8 mouse cellular contexts compared by ENCODE assay signal in genomic region chr2:152414591-152415165, GRCm38 (mm10). TPM values are rescaled to one million over a fixed set of nuclear protein-coding genes. Genes with fewer than 3 reads are reported as not detected.
A peak's percentile ranks its signal among the peaks of the same experiment; 100 is the strongest.
DNase-seq lines count a peak whose midpoint lies in the region; ATAC-seq and TF ChIP-seq lines count a peak whose summit lies in the region.

Gene Zcchc3 (minus strand): TSS chr2:152415027.

- peak within 1 kb of the TSS; percentile 65 for H3K4me3 ChIP-seq in ES-Bruce4 (ENCODE audit: low read depth, low read length)
- peak within 1 kb of the TSS; percentile 76 for H3K4me3 ChIP-seq in forebrain, embryonic 13.5 days
- peak within 1 kb of the TSS; percentile 72 for H3K4me3 ChIP-seq in heart, embryonic 16.5 days (ENCODE audit: low read length)
- peak within 1 kb of the TSS; percentile 86 for H3K4me3 ChIP-seq in liver, embryonic 11.5 days (ENCODE audit: low read depth, low read length)

- no peak for TF ChIP-seq CTCF in ES-Bruce4 (IDR thresholded peaks at IDR 0.05; ENCODE audit: low read depth, low read length)

- H3K4me1 ChIP-seq in ES-Bruce4 (ENCODE audit: control insufficient read depth, insufficient read depth, low read length) = peaks cover 2% of the 10 kb centered on the region
- H3K4me1 ChIP-seq in forebrain, embryonic 13.5 days = peaks cover 35% of the 10 kb centered on the region
- H3K4me1 ChIP-seq in heart, embryonic 16.5 days (ENCODE audit: control insufficient read depth, insufficient read depth, low read length) = peaks cover 27% of the 10 kb centered on the region
- H3K4me1 ChIP-seq in liver, embryonic 11.5 days (replicated peaks; ENCODE audit: control insufficient read depth, insufficient read depth, low read length) = peaks cover 27% of the 10 kb centered on the region

- WGBS in forebrain, embryonic 13.5 days = under 1% methylated on average over 46 of the region's 65 CpGs
- WGBS in heart, embryonic 16.5 days = 0% methylated on average over 65 of the region's 65 CpGs
- WGBS in liver, embryonic 11.5 days = under 1% methylated on average over 65 of the region's 65 CpGs

- peak; percentile 87 for DNase-seq in cerebellum, adult 11 months
- peak; percentile 93 for DNase-seq in kidney, postnatal 14 days
- peak; percentile 88 for DNase-seq in liver, embryonic 11.5 days (ENCODE audit: low spot score)
- peak; percentile 40 to 53 for DNase-seq in spleen, postnatal 36 days (ENCODE audit: low spot score in 2 of 2)

- ATAC-seq in forebrain, embryonic 13.5 days = peak; percentile 85
- peak; percentile 83 for ATAC-seq in heart, embryonic 16.5 days (replicated peaks; ENCODE audit: extremely low read depth, insufficient read depth, low FRiP score)
- ATAC-seq in liver, embryonic 11.5 days (replicated peaks; ENCODE audit: low FRiP score) = peak; percentile 79
- ATAC-seq in monocyte, adult 5-6 weeks (replicated peaks; ENCODE audit: insufficient number of reproducible peaks, low FRiP score, low TSS enrichment, poor library complexity, severe bottlenecking) = peak; percentile 34; the same call in 1 of the 2 replicates

- no peaks in the 10 kb centered on the region for H3K27me3 ChIP-seq in ES-Bruce4 (ENCODE audit: control insufficient read depth, insufficient read depth, low read length, poor library complexity, severe bottlenecking)
- no peaks in the 10 kb centered on the region for H3K27me3 ChIP-seq in forebrain, embryonic 13.5 days
- H3K27me3 ChIP-seq in heart, embryonic 16.5 days (ENCODE audit: control insufficient read depth, insufficient read depth, low read length) = no peaks in the 10 kb centered on the region
- H3K27me3 ChIP-seq in liver, embryonic 11.5 days (replicated peaks; ENCODE audit: control insufficient read depth, insufficient read depth, low read length) = no peaks in the 10 kb centered on the region

- H3K4me2 ChIP-seq in forebrain, embryonic 13.5 days = peak within 1 kb of the TSS; percentile 94
- H3K4me2 ChIP-seq in heart, embryonic 16.5 days (ENCODE audit: low read depth, low read length) = peak within 1 kb of the TSS; percentile 88
- peak within 1 kb of the TSS; percentile 92 for H3K4me2 ChIP-seq in liver, embryonic 11.5 days

- H3K36me3 ChIP-seq in ES-Bruce4 (ENCODE audit: control insufficient read depth, insufficient read depth, low read length, poor library complexity, severe bottlenecking) = no peaks in the 10 kb centered on the region
- no peaks in the 10 kb centered on the region for H3K36me3 ChIP-seq in forebrain, embryonic 13.5 days (ENCODE audit: poor library complexity, severe bottlenecking)
- 0 out of 2 replicates have a peak, but pooled peaks cover 2% of the 10 kb centered on the region for H3K36me3 ChIP-seq in heart, embryonic 16.5 days (ENCODE audit: control insufficient read depth, insufficient read depth)
- peaks cover 4% of the 10 kb centered on the region; the same call in 1 of the 2 replicates for H3K36me3 ChIP-seq in liver, embryonic 11.5 days (ENCODE audit: control insufficient read depth, insufficient read depth, low read length)

- H3K9me3 ChIP-seq in ES-Bruce4 (replicated peaks; ENCODE audit: control insufficient read depth, insufficient read depth, low read length, poor library complexity, severe bottlenecking) = peaks cover 6% of the 10 kb centered on the region; the same call in 1 of the 2 replicates
- peaks cover 7% of the 10 kb centered on the region for H3K9me3 ChIP-seq in forebrain, embryonic 13.5 days (replicated peaks)
- peaks cover 6% of the 10 kb centered on the region; the same call in 1 of the 2 replicates for H3K9me3 ChIP-seq in heart, embryonic 16.5 days (replicated peaks; ENCODE audit: control insufficient read depth, low read length)
- peaks cover 6% of the 10 kb centered on the region; the same call in 1 of the 2 replicates for H3K9me3 ChIP-seq in liver, embryonic 11.5 days (ENCODE audit: control insufficient read depth, low read length)

- H3K27ac ChIP-seq in ES-Bruce4 (ENCODE audit: insufficient read depth, low read length) = 0 out of 2 replicates have a peak within 1 kb of the TSS, but pooled peaks have one; percentile 42
- H3K27ac ChIP-seq in forebrain, embryonic 13.5 days = peak within 1 kb of the TSS; percentile 96
- peak within 1 kb of the TSS; percentile 99 for H3K27ac ChIP-seq in heart, embryonic 16.5 days (ENCODE audit: low read length)
- H3K27ac ChIP-seq in liver, embryonic 11.5 days (ENCODE audit: low read depth, low read length) = peak within 1 kb of the TSS; percentile 96

- peak within 1 kb of the TSS; percentile 93 for H3K9ac ChIP-seq in ES-Bruce4 (ENCODE audit: low read depth, poor library complexity, severe bottlenecking)
- peak within 1 kb of the TSS; percentile 99 for H3K9ac ChIP-seq in forebrain, embryonic 13.5 days
- peak within 1 kb of the TSS; percentile 99 for H3K9ac ChIP-seq in heart, embryonic 16.5 days (ENCODE audit: low read length)
- H3K9ac ChIP-seq in liver, embryonic 11.5 days (ENCODE audit: low read depth, low read length) = peak within 1 kb of the TSS; percentile 99

- no peak for TF ChIP-seq POLR2A in ES-Bruce4 (IDR thresholded peaks at IDR 0.05; ENCODE audit: insufficient read depth, low read length)

- 0 out of 2 replicates have a peak, but pooled peaks have one; percentile 39 for TF ChIP-seq EP300 in ES-Bruce4 (IDR thresholded peaks at IDR 0.05; ENCODE audit: insufficient read depth, low read depth, low read length)

RNA-seq across cellular contexts. Expression of gene Zcchc3, which starts in this region (rescaled TPM):
- 26.7 and 30.6 TPM in 2 replicates for polyA plus RNA-seq in ES-Bruce4 (2011; ENCODE audit: insufficient read depth, insufficient read length, low read depth, missing spikeins)
- 25.3 and 25.9 TPM in 2 replicates for polyA plus RNA-seq in forebrain, embryonic 13.5 days (2015; fragmentation: Nextera tagmentation; extraction: Ambion mirVana)
- polyA plus RNA-seq in heart, embryonic 16.5 days (2015; fragmentation: Nextera tagmentation; extraction: Ambion mirVana) = 24.3 and 26.0 TPM in 2 replicates
- polyA plus RNA-seq in liver, embryonic 11.5 days (2014; fragmentation: Nextera tagmentation; extraction: Ambion mirVana) = 41.6 and 44.6 TPM in 2 replicates
- 0.10 to 0.75 TPM in 2 of 3 replicates, not detected in the other for total RNA-seq in monocyte, adult 5-6 weeks (2017)

Comparison
In these comparisons a context has a peak if more than half of its experiments do, and no peak if none do; other contexts are left out.
1. Peak in every context shown above with its lines: DNase-seq, ATAC-seq, H3K4me3 ChIP-seq and H3K27ac ChIP-seq.
2. Peak in ATAC-seq in monocyte, adult 5-6 weeks; RNA of the gene not detected or under 1 TPM.
3. H3K27ac ChIP-seq: peak in every context shown above with its lines; median percentile 99 in heart, embryonic 16.5 days; 96 in forebrain, embryonic 13.5 days; 96 in liver, embryonic 11.5 days; 42 in ES-Bruce4.
4. ATAC-seq: peak in every context shown above with its lines; median percentile 85 in forebrain, embryonic 13.5 days; 83 in heart, embryonic 16.5 days; 79 in liver, embryonic 11.5 days; 34 in monocyte, adult 5-6 weeks.